Mouse (Mus musculus) lung, postnatal 0 days (tissue): ENCODE measurements around the gene Zim1.

ENCODE experiments used
- CTCF ChIP-seq: IDR thresholded peaks from 2 replicates; pipeline ENCODE4 v1.5.1; 2016; ENCODE audit warnings: antibody characterized with exemption, mild to moderate bottlenecking
- EP300 ChIP-seq: IDR thresholded peaks from 2 replicates; pipeline ENCODE4 v1.6.1; 2016; ENCODE audit warnings: antibody characterized with exemption, mild to moderate bottlenecking, control low read depth

DNA sequence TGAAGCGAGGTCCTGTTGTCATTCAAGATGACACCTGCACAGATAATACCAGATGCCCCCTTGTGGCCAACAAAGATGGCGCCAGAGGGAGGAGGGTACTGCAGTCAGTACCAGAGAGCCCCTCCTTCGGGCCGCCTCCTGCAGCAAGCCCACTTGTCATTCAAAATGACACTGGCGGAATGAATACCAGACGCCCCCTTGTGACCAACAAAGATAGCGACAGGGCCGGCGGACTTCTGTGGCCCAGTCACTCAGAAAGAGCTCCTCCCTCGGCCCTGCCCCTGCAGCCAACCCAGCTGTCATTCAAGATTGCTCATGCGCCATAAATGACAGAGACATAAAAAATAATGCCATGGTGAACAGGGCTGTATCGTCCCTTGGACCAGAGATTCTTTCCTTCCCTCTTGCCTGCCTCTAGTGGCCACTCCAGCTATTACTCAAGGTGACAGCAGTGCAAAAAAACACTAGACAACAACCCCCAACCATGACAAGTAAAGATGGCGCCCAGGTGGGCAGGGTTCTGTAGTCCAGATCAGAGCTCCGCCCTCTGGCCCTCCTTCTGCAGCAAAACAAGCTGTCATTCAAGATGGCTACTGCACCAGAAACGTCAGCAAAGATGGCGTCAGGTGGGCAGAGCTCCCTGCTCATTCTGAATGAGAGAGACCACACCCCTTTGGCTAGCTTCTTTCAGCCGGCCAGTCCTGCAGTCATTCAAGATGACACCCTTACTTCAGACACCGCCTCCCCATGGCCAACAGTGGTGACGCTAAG, 31.3 kb upstream of the Zim1 start:
- TF ChIP-seq CTCF (peak; percentile 61), EP300 (no peak)
